Mouse (Mus musculus): ENCODE measurements at regions not wholly inside any gene's neighbourhood (a gene's known extent, or its start where the extent isn't known, plus 50 kb on each side); places are given as distances from the start of the nearest gene placed in this dataset.

DNA sequence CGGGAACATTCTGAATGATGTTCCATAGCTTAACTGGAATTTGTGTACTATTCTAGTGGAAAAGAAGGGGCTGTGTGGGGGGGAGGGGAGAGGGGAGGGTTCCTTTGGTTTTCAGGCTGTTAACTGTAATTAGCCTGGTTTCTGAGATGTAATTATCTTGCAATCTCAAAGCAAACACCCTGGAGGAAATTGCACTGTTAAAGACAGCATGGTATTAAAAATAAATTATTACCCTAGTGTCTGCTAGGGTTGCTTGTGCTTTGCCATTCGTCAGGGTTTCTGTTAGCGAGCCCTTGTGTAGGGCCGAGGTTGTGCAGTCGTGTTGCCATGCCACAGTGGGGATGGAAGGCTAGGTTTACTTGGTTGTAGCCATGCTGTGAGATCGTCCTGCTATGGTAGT, 105.0 kb upstream of the Ppp2r3a start:
- DNase-seq = no peak

DNA sequence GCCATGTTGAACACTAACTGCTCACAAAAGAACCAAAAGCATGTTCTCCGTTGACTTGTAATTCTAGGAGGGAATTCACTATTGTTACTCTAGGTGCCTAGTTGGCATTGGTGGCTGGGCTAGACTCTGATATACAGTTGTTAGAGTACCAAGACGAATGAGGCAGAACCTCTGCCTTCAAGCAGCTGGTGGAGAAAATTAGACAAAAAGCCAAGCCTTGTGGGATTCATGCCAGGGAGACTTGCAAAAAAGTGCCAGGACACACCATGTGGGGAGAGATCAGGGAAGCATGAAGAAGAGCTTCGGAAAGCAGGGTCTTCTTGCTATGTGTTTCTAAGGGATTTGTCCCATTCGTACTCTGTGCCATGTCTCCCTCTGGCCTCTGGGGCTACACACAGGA, 97.2 kb upstream of the Ppp2r3a start:
- peak; percentile 40 to 56 for DNase-seq

DNA sequence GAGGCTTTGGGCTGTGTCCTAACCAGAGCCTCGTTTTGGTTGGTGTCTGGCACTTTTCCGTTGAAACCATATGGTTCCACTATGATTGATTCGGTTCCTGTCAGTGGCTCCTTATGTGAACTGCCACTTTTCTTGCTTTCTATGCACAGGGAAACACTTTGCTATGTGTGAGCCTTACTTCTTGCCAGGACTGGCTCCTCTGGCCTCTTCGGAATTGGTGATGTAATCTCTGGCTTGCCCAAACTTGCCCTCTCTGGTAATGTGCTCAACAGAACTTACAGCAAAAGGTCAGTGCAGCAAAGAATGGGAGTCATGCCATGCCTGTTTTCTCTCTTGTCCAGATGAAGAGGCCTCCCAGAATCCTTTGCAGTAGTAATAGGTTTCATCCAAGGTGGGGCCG, 91.3 kb upstream of the Ppp2r3a start:
- DNase-seq = peak in 1 of 2 experiments; percentile 15

DNA sequence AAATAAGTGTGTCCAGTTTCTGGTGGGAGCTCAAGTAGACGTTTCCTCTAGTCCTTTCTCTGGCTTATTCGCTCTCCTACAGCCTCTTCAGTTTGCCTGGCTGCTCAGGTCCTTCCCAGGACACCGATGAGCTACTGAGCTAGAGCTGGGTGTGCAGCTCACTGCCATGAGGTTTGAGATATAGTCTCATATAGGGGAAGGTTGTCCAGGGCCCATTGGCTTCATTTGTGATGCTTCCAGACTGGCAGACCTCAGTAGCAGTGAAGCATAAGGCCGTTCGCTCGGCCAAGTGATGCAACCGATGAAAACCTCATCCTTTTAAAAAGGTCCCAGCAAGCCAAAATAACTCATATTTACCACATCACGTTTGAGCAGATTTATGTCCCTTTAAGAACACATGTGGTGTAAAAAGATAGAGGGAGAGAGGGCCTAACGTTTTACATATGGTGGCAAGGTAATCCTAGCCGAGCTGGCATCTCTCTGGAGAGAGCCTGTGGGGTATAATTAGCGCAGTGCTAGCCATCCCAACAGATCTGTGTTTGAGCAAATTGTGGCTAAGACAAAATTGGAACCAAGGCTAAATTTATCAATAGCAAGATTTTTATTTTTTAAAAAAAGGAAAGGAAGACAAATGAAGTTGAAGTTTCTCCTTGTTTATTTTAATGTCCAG, 89.3 kb upstream of the Ppp2r3a start:
- peak; percentile 23 to 52 for DNase-seq

DNA sequence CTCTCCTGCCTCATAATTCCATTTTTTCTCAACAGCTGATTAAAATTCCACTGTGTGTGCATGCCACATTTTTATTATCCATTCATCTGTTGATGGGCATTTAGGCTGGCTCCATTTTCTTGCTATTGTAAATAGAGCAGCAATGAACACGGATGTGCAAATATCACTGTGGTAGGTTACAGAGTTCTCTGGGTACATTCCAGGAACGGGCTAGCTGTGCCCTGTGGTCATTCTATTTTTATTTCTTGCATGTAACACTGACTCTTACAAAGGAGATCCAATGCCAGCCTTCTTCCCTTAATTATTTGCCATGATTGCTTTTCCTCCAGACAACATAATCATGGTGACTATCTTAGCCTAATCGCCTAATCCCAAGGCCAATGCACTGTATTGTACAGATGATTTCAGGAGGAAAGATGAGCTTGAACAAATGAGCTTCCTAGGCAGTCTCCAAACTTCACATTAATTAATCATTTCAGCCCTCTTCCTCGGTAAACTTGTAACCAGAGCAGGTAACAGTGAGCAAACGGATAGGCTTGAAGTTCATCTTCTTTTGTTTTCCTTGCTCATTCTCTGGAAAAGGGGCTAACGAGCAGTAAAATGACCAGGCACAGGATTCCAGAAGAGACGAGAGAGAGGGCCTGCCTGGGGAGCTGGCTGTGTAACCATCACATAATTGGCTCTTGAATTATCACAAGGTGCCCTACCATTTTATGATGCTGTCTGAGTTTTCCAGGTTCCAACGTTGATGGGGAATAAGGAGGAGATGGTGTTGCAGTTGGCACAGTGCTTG, 77.6 kb upstream of the Ppp2r3a start:
- peak; percentile 38 to 40 for DNase-seq

DNA sequence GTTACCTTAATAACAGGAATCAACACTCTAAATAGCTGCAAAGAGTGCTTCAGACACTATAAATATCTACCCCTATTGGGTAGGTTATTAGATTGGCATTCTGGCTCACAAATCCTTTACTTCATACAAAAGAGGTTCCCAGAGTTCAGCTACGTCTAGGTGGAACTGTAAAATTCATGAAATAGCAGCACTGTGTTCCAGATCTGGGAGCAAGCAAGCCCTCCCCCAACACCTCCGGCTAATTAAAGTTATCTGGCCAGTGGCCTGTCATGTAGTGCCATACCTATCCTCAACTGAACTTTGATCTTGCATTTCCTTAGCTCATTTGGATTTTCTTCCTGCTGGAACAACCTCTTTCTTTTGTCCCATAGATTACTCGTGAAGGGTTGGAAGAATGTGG, 75.4 kb upstream of the Ppp2r3a start:
- DNase-seq = no peak

DNA sequence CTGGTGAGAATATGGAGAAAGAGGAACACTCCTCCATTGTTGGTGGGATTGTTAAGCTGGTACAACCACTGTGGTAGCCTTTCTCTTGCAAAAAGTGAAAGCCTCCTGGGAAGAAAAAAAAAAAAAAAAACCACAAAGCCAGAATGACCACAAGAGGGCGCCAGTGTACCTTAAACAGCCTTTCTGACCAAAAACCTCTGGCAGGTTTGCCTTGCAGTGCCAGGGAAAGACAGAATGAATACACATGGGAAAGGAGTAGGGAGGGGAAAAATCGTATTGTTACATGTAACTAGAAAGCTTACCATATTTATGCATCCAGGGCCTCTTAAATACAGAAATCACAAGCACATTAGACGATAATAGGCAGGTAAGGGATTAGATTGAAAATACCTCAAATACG, 62.4 kb upstream of the Ppp2r3a start:
- peak; percentile 82 to 88 for DNase-seq

DNA sequence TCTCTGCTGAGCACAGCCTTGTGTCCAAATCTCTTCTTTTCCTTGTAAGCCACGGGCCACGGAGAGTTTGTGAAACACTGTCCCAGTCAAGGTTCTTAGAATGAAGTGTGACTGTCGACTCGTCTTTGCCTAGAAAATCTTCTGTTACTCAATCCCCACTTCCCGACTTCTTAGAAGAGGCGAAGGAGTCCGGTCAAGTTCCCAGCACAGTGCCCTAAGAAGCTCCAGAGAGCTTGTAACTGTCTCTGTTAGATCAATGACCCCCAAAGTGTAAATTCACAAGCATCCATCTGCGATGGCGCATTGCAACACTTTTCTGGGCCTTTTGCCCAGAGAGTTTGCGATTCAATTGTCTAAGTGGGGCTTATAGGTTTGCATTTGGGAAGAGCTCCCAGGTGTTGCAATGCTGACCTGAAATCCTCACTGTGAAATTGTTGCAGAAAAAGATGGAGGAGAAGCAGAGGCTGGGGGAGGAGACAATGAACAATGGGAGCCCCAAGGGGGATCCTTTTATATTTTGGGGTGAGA, 54.9 kb upstream of the Ppp2r3a start:
- no peak for DNase-seq

DNA sequence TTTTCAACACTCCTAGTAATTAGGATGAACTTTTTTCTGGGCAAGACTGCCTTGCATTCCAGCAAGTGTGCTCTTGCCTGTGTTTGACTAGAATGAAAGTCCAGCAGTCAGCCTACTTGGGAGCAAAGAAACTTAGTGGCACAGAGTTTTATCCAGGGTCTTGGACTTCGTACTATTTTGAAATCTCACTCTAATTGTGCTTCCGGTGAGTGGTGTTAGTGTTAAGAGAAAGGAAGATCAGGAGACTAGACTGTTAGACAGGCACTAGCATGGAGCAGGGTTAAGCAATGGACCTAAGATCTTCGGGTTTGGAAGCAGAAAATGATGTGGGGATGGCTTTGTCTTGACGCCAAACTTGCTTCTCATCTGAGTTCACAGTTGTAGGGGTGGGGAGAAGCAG, 54.1 kb upstream of the Ppp2r3a start:
- no peak for DNase-seq
